ENCODE assay signal across 8 mouse cellular contexts in the genomic region with DNA sequence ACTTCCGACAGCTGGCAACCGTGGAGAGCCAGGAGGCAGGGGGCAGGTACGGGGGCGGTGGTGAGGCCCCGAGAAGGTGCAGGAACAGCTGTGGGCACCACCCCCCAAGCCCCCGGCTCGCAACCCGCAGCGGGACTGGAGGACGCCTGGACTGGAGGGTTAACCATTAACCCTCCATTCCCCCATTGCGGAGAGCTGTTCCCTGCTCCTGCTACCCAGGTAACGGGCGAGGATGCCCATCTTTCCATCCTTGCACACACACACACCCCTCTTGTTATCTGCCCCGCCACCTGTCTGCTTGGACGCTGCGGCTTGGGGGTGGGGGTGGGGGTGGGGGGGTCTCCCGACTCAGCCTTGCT. TPM values are rescaled to one million over a fixed set of nuclear protein-coding genes. Genes with fewer than 3 reads are reported as not detected.
A peak's percentile ranks its signal among the peaks of the same experiment; 100 is the strongest.
DNase-seq lines count a peak whose midpoint lies in the region; ATAC-seq and TF ChIP-seq lines count a peak whose summit lies in the region.

No protein-coding gene starts in this region.

- peak overlapping the region; percentile 78 for H3K4me3 ChIP-seq in E14TG2a.4 (replicated peaks; ENCODE audit: low read length)
- peak overlapping the region; percentile 51 for H3K4me3 ChIP-seq in hindbrain, embryonic 14.5 days (replicated peaks; ENCODE audit: low read length)
- peak overlapping the region; percentile 50 for H3K4me3 ChIP-seq in liver, embryonic 16.5 days (ENCODE audit: low read depth, low read length)

- TF ChIP-seq CTCF in E14TG2a.4 (conservative IDR thresholded peaks at IDR 0.05; ENCODE audit: low read length), result no peak

- peak overlapping the region; percentile 82 for H3K4me2 ChIP-seq in hindbrain, embryonic 14.5 days (replicated peaks)
- peak overlapping the region; percentile 60 for H3K4me2 ChIP-seq in liver, embryonic 16.5 days (ENCODE audit: low read depth, low read length)

- H3K4me1 ChIP-seq in E14TG2a.4 (replicated peaks; ENCODE audit: low read depth, low read length), result peaks cover 24% of the 10 kb centered on the region
- peaks cover 16% of the 10 kb centered on the region; the same call in 1 of the 2 replicates for H3K4me1 ChIP-seq in hindbrain, embryonic 14.5 days (replicated peaks; ENCODE audit: control insufficient read depth, insufficient read depth, low read length)
- H3K4me1 ChIP-seq in liver, embryonic 16.5 days (ENCODE audit: control insufficient read depth, low read depth, low read length), result peaks cover 34% of the 10 kb centered on the region

- WGBS in hindbrain, embryonic 14.5 days, result 3% methylated on average over 17 of the region's 17 CpGs
- 2% methylated on average over 17 of the region's 17 CpGs for WGBS in liver, embryonic 16.5 days (ENCODE audit: insufficient replicate concordance)

- peak; percentile 34 to 38 for DNase-seq in cerebellum, postnatal 10 days
- no peak for DNase-seq in cerebellum, postnatal 4 days (ENCODE audit: low spot score in 2 of 2)
- DNase-seq in hindbrain, embryonic 14.5 days (ENCODE audit: low spot score), result no peak
- DNase-seq in T-cell, adult 2 months (ENCODE audit: low spot score), result no peak
- DNase-seq in adrenal gland, adult 18-20 months (ENCODE audit: low spot score in 2 of 2), result no peak
- no peak for DNase-seq in spleen, adult 18-20 months

- no peak overlapping the region for H3K27ac ChIP-seq in hindbrain, embryonic 14.5 days
- no peak overlapping the region for H3K27ac ChIP-seq in liver, embryonic 16.5 days (ENCODE audit: low read length)

- H3K9ac ChIP-seq in hindbrain, embryonic 14.5 days, result peak overlapping the region; percentile 59
- no peak overlapping the region for H3K9ac ChIP-seq in liver, embryonic 16.5 days (ENCODE audit: low read depth, low read length)

- H3K27me3 ChIP-seq in E14TG2a.4 (ENCODE audit: insufficient read depth, low read length), result peaks cover 77% of the 10 kb centered on the region
- peaks cover 63% of the 10 kb centered on the region for H3K27me3 ChIP-seq in hindbrain, embryonic 14.5 days (ENCODE audit: control insufficient read depth, insufficient read depth, low read length)
- H3K27me3 ChIP-seq in liver, embryonic 16.5 days (ENCODE audit: control insufficient read depth, insufficient read depth, low read depth, low read length), result peaks cover 66% of the 10 kb centered on the region

- 0 out of 2 replicates have a peak, but pooled peaks have one; percentile 4 for ATAC-seq in hindbrain, embryonic 14.5 days (ENCODE audit: low FRiP score)
- ATAC-seq in liver, embryonic 16.5 days (ENCODE audit: low read depth), result no peak

- H3K36me3 ChIP-seq in E14TG2a.4 (ENCODE audit: insufficient read depth, low read length), result no peaks in the 10 kb centered on the region
- H3K36me3 ChIP-seq in hindbrain, embryonic 14.5 days (replicated peaks; ENCODE audit: control insufficient read depth, insufficient read depth), result no peaks in the 10 kb centered on the region
- H3K36me3 ChIP-seq in liver, embryonic 16.5 days (ENCODE audit: control insufficient read depth, insufficient read depth), result no peaks in the 10 kb centered on the region

- no peaks in the 10 kb centered on the region for H3K9me3 ChIP-seq in E14TG2a.4 (ENCODE audit: low read length)
- H3K9me3 ChIP-seq in hindbrain, embryonic 14.5 days (ENCODE audit: control insufficient read depth, low read length), result no peaks in the 10 kb centered on the region
- no peaks in the 10 kb centered on the region for H3K9me3 ChIP-seq in liver, embryonic 16.5 days (replicated peaks; ENCODE audit: control insufficient read depth, low read length)

RNA-seq across cellular contexts. Expression of a gene that starts 1.4 kb away (rescaled TPM):
- 22.1 and 24.4 TPM in 2 replicates for polyA plus RNA-seq in hindbrain, embryonic 14.5 days (2014; fragmentation: Nextera tagmentation; extraction: Ambion mirVana)
- 0.83 and 0.91 TPM in 2 replicates for polyA plus RNA-seq in liver, embryonic 16.5 days (2015; fragmentation: Nextera tagmentation; extraction: Ambion mirVana)
- total RNA-seq in adrenal gland, adult 18-20 months (2021), result 1 to 10 TPM; 1.1 to 1.2 TPM

RNA-seq across cellular contexts. Expression of a gene that starts 20.7 kb away (rescaled TPM):
- 10.4 and 11.0 TPM in 2 replicates for polyA plus RNA-seq in hindbrain, embryonic 14.5 days (2014; fragmentation: Nextera tagmentation; extraction: Ambion mirVana)
- polyA plus RNA-seq in liver, embryonic 16.5 days (2015; fragmentation: Nextera tagmentation; extraction: Ambion mirVana), result 13.0 and 15.0 TPM in 2 replicates
- total RNA-seq in adrenal gland, adult 18-20 months (2021), result 10 to 100 TPM in 1 of 2 experiments, 1 to 10 TPM in 1; 9.4 to 10.2 TPM

RNA-seq across cellular contexts. Expression of a gene that starts 20.8 kb away (rescaled TPM):
- not detected in 2 replicates for polyA plus RNA-seq in hindbrain, embryonic 14.5 days (2014; fragmentation: Nextera tagmentation; extraction: Ambion mirVana)
- not detected in 2 replicates for polyA plus RNA-seq in liver, embryonic 16.5 days (2015; fragmentation: Nextera tagmentation; extraction: Ambion mirVana)
- total RNA-seq in adrenal gland, adult 18-20 months (2021), result not detected

RNA-seq across cellular contexts. Expression of a gene that starts 20.9 kb away (rescaled TPM):
- polyA plus RNA-seq in hindbrain, embryonic 14.5 days (2014; fragmentation: Nextera tagmentation; extraction: Ambion mirVana), result 44.8 and 45.3 TPM in 2 replicates
- polyA plus RNA-seq in liver, embryonic 16.5 days (2015; fragmentation: Nextera tagmentation; extraction: Ambion mirVana), result 17.7 and 18.5 TPM in 2 replicates
- 10 to 100 TPM; 24.8 to 31.2 TPM for total RNA-seq in adrenal gland, adult 18-20 months (2021)

RNA-seq across cellular contexts. Expression of a gene that starts 30.4 kb away (rescaled TPM):
- 61.8 and 63.8 TPM in 2 replicates for polyA plus RNA-seq in hindbrain, embryonic 14.5 days (2014; fragmentation: Nextera tagmentation; extraction: Ambion mirVana)
- polyA plus RNA-seq in liver, embryonic 16.5 days (2015; fragmentation: Nextera tagmentation; extraction: Ambion mirVana), result 0.15 and 0.18 TPM in 2 replicates
- total RNA-seq in adrenal gland, adult 18-20 months (2021), result 100 to 1,000 TPM in 1 of 2 experiments, 10 to 100 TPM in 1; 45.6 to 212 TPM

Comparison
In these comparisons a context has a peak if more than half of its experiments do, and no peak if none do; other contexts are left out.
1. DNase-seq: peak in cerebellum, postnatal 10 days (2 of 2); none in cerebellum, postnatal 4 days (0 of 2), hindbrain, embryonic 14.5 days (single experiment), T-cell, adult 2 months (single experiment), adrenal gland, adult 18-20 months (0 of 2) and spleen, adult 18-20 months (0 of 2).
2. RNA of a gene that starts 1.4 kb away (polyA plus RNA-seq): 22.1 to 24.4 TPM in hindbrain, embryonic 14.5 days; 0.83 to 0.91 TPM in liver, embryonic 16.5 days; every median in the first group is over 10 times any median in the second.
3. Peak in every context shown above with its lines, with median percentiles within 50 percentile points of each other: H3K4me3 ChIP-seq.